Mouse (Mus musculus): ENCODE data around the gene Pcsk1n. TPM values are rescaled to one million over a fixed set of nuclear protein-coding genes. Genes with fewer than 3 reads are reported as not detected.
A peak's percentile ranks its signal among the peaks of the same experiment; 100 is the strongest.

Gene Pcsk1n
- polyA plus RNA-seq, 1 experiment from 2014 or later = 8.6 TPM

GRCm38 (mm10) chrX:7928270-7928790 is 8.7 kb downstream of the Pcsk1n start, which contains the start of gene Eras:
TSS of gene Eras (minus strand) at chrX:7928607.
- no peak within 1 kb of the TSS for H3K4me2 ChIP-seq (ENCODE audit: low read depth, low read length)
- H3K27ac ChIP-seq (ENCODE audit: low read length) = no peak within 1 kb of the TSS
- no peaks in the 10 kb centered on the region for H3K36me3 ChIP-seq (ENCODE audit: control insufficient read depth, insufficient read depth, low read length)
- no peaks in the 10 kb centered on the region; the same call in 1 of the 2 replicates for H3K9me3 ChIP-seq (replicated peaks; ENCODE audit: control insufficient read depth, low read length)
- H3K27me3 ChIP-seq (ENCODE audit: control insufficient read depth, insufficient read depth, low read length) = peaks cover 26% of the 10 kb centered on the region
- no peak for ATAC-seq (ENCODE audit: insufficient read depth, low FRiP score)
- no peak within 1 kb of the TSS for H3K9ac ChIP-seq (ENCODE audit: low read length)
- H3K4me3 ChIP-seq (replicated peaks; ENCODE audit: low read length) = no peak within 1 kb of the TSS
- WGBS = 14% methylated on average over 19 of the region's 19 CpGs
- H3K4me1 ChIP-seq (ENCODE audit: control insufficient read depth, insufficient read depth, low read length) = no peaks in the 10 kb centered on the region

- H3K27me3 ChIP-seq (ENCODE audit: control insufficient read depth, insufficient read depth, low read length) = no peaks in the 10 kb centered on the region
- no peak overlapping the region for H3K9ac ChIP-seq (ENCODE audit: low read length)
- H3K36me3 ChIP-seq (ENCODE audit: control insufficient read depth, insufficient read depth, low read length) = no peaks in the 10 kb centered on the region
- no peak for ATAC-seq (ENCODE audit: insufficient read depth, low FRiP score)
- H3K4me3 ChIP-seq (replicated peaks; ENCODE audit: low read length) = no peak overlapping the region
- no peaks in the 10 kb centered on the region for H3K9me3 ChIP-seq (replicated peaks; ENCODE audit: control insufficient read depth, low read length)
- WGBS = 44% methylated on average over 11 of the region's 11 CpGs
- H3K4me1 ChIP-seq (ENCODE audit: control insufficient read depth, insufficient read depth, low read length) = no peaks in the 10 kb centered on the region
- no peak overlapping the region for H3K4me2 ChIP-seq (ENCODE audit: low read depth, low read length)
- no peak overlapping the region for H3K27ac ChIP-seq (ENCODE audit: low read length)
These were observed 17.3 kb downstream of the Pcsk1n start for GRCm38 (mm10) chrX:7936874-7937273.

DNA sequence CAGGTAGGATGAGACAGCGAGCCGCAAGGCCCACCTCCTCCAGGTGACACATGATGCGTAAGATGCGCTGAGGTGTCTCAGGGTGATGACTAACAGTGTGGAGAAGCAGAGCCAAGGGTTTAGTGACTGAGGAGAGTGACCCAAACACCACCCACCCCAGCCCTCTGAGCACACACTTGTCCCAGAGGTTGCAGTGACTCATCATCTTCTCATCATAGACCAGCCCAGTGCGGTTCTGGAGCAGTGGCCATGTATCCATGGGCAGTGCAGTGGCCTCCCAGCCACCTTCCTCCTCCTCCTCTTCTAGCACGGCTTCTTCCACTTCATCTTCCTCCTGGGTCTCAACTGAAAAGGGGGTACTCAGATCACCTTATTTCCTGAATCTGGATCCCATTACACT is 18.0 kb downstream of the Pcsk1n start:
- ATAC-seq (ENCODE audit: insufficient read depth, low FRiP score) = no peak
- Histone ChIP-seq H3K36me3 (ENCODE audit: control insufficient read depth, insufficient read depth, low read length) (no peaks in the 10 kb centered on the region), H3K9ac (ENCODE audit: low read length) (no peak overlapping the region), H3K27me3 (ENCODE audit: control insufficient read depth, insufficient read depth, low read length) (no peaks in the 10 kb centered on the region), H3K4me1 (ENCODE audit: control insufficient read depth, insufficient read depth, low read length) (no peaks in the 10 kb centered on the region), H3K4me2 (ENCODE audit: low read depth, low read length) (no peak overlapping the region), H3K27ac (ENCODE audit: low read length) (no peak overlapping the region), H3K9me3 (replicated peaks; ENCODE audit: control insufficient read depth, low read length) (no peaks in the 10 kb centered on the region), H3K4me3 (replicated peaks; ENCODE audit: low read length) (no peak overlapping the region)
- 93% methylated on average over 6 of the region's 6 CpGs for WGBS

DNA sequence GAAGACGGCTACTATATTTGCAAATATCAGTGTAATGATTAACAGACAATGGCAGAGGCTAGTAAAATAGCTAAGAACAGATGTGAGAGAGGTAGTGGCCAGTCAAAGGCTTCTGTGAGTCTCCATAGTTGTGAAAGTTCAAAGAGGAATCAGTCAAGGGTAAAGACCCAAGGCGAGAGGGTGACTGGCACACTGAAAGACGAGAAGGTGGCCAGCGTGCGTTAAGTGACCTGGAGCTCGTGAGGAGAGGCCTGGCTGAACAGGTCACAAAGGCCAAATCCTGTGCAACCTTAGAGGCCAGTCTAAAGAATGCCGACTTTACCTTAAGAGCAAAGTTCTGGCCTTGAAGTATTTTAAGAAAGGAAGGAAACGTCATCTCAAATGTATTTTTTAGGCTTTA is 26.0 kb downstream of the Pcsk1n start:
- Histone ChIP-seq H3K4me1 (ENCODE audit: control insufficient read depth, insufficient read depth, low read length) (no peaks in the 10 kb centered on the region), H3K27me3 (ENCODE audit: control insufficient read depth, insufficient read depth, low read length) (no peaks in the 10 kb centered on the region), H3K36me3 (ENCODE audit: control insufficient read depth, insufficient read depth, low read length) (no peaks in the 10 kb centered on the region), H3K9me3 (replicated peaks; ENCODE audit: control insufficient read depth, low read length) (no peaks in the 10 kb centered on the region), H3K4me3 (replicated peaks; ENCODE audit: low read length) (no peak overlapping the region), H3K9ac (ENCODE audit: low read length) (no peak overlapping the region), H3K27ac (ENCODE audit: low read length) (no peak overlapping the region), H3K4me2 (ENCODE audit: low read depth, low read length) (no peak overlapping the region)
- no peak for ATAC-seq (ENCODE audit: insufficient read depth, low FRiP score)
- WGBS = 72% methylated on average over 8 of the region's 8 CpGs

DNA sequence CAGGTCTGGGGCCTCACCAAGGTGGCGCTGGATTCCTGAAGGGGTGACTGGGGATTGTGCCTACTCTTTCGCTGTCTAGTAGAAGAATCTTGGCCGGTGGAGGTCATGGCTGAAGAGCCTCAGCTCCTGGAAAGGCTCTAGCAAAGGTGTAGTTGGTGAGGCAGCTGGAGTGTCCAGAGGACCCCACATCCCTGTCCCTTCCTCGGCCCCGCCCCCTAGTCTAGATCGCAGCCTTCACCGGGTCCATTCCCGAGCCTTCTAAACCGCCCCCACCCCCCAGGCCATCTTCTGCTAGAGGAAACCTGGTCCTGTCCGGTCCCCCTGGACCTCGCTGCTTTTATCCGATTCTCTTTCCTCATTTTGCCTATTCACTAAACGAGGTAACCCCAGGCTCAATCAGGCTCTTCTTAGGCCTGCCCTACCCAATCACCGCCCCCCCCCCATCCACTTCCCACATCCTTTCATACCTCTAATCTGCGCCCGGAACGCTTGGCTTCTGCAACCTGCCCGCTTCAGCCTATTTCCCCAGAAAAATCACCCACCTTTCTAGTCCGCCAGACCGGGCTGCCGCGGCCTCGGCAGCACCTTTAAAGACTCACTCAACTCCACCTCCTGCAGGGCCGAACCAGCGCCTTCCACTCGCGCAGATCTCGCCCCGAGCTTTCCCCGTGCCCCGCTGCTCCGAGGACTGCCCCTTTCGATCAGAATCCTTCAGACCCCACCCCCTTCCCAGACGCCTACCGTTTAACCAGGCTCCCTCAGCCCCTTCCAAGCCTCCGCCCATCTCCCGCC is 27.7 kb downstream of the Pcsk1n start, which contains the start of gene Hdac6:
Gene Hdac6 (minus strand): TSS at position 782 of the 792 bp plus-strand sequence.
- 0 out of 2 replicates have a peak, but pooled peaks have one; percentile 0 for ATAC-seq (ENCODE audit: insufficient read depth, low FRiP score)
- no peak within 1 kb of the TSS; the same call in 1 of the 2 replicates for H3K27ac ChIP-seq (ENCODE audit: low read length)
- H3K9me3 ChIP-seq (replicated peaks; ENCODE audit: control insufficient read depth, low read length) = no peaks in the 10 kb centered on the region
- no peaks in the 10 kb centered on the region for H3K27me3 ChIP-seq (ENCODE audit: control insufficient read depth, insufficient read depth, low read length)
- no peaks in the 10 kb centered on the region for H3K36me3 ChIP-seq (ENCODE audit: control insufficient read depth, insufficient read depth, low read length)
- H3K4me2 ChIP-seq (ENCODE audit: low read depth, low read length) = peak within 1 kb of the TSS; percentile 56
- 21% methylated on average over 32 of the region's 37 CpGs for WGBS
- H3K4me1 ChIP-seq (ENCODE audit: control insufficient read depth, insufficient read depth, low read length) = no peaks in the 10 kb centered on the region
- peak within 1 kb of the TSS; percentile 73 for H3K9ac ChIP-seq (ENCODE audit: low read length)
- H3K4me3 ChIP-seq (replicated peaks; ENCODE audit: low read length) = peak within 1 kb of the TSS; percentile 56

DNA sequence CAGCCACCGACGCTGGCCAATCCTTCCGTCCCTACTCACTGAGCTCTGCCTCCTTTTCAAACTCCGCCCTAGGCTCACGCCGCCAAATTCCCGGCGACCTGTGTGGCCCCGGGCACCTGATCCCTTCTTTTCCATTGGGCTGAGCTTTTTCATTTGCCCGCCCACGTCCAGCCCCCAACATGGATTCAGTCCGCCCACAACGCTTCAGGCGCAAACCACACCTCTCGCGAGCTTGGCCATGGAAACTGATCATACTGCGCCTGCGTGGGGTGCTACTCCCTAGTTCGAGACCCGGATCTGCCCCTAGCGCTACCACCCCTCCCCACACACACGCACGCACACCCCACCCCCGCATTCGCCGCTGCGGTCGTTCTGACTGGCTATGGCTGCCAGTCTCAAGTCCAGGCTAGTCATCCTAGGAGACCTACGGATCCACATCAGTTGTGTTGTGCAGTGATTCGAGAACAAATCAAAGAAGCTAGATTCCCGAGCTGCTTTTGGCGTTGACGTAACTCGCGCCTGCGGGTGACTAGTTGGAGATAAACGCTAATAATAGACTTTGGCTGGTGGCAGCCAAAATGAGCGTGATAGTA is 28.4 kb downstream of the Pcsk1n start:
- H3K4me3 ChIP-seq (replicated peaks; ENCODE audit: low read length) = peak overlapping the region; percentile 56
- H3K4me2 ChIP-seq (ENCODE audit: low read depth, low read length) = peak overlapping the region; percentile 56
- no peaks in the 10 kb centered on the region for H3K36me3 ChIP-seq (ENCODE audit: control insufficient read depth, insufficient read depth, low read length)
- peak; percentile 99 for ATAC-seq (ENCODE audit: insufficient read depth, low FRiP score)
- no peaks in the 10 kb centered on the region for H3K9me3 ChIP-seq (replicated peaks; ENCODE audit: control insufficient read depth, low read length)
- H3K9ac ChIP-seq (ENCODE audit: low read length) = peak overlapping the region; percentile 73
- WGBS = 12% methylated on average over 38 of the region's 38 CpGs
- no peaks in the 10 kb centered on the region for H3K4me1 ChIP-seq (ENCODE audit: control insufficient read depth, insufficient read depth, low read length)
- H3K27me3 ChIP-seq (ENCODE audit: control insufficient read depth, insufficient read depth, low read length) = no peaks in the 10 kb centered on the region
- no peak overlapping the region; the same call in 1 of the 2 replicates for H3K27ac ChIP-seq (ENCODE audit: low read length)

- 90% methylated on average over 7 of the region's 7 CpGs for WGBS
- ATAC-seq (ENCODE audit: insufficient read depth, low FRiP score) = no peak
- Histone ChIP-seq H3K4me3 (replicated peaks; ENCODE audit: low read length) (no peak overlapping the region), H3K27me3 (ENCODE audit: control insufficient read depth, insufficient read depth, low read length) (no peaks in the 10 kb centered on the region), H3K9ac (ENCODE audit: low read length) (no peak overlapping the region), H3K9me3 (replicated peaks; ENCODE audit: control insufficient read depth, low read length) (no peaks in the 10 kb centered on the region), H3K36me3 (ENCODE audit: control insufficient read depth, insufficient read depth, low read length) (no peaks in the 10 kb centered on the region), H3K4me2 (ENCODE audit: low read depth, low read length) (no peak overlapping the region), H3K4me1 (ENCODE audit: control insufficient read depth, insufficient read depth, low read length) (no peaks in the 10 kb centered on the region), H3K27ac (ENCODE audit: low read length) (no peak overlapping the region)
These were observed 30.5 kb downstream of the Pcsk1n start for GRCm38 (mm10) chrX:7950091-7950490.

GRCm38 (mm10) chrX:7958868-7959267 is 39.2 kb downstream of the Pcsk1n start:
- no peak overlapping the region for H3K4me3 ChIP-seq (replicated peaks; ENCODE audit: low read length)
- H3K9me3 ChIP-seq (replicated peaks; ENCODE audit: control insufficient read depth, low read length) = no peaks in the 10 kb centered on the region
- H3K4me2 ChIP-seq (ENCODE audit: low read depth, low read length) = no peak overlapping the region
- no peak overlapping the region for H3K27ac ChIP-seq (ENCODE audit: low read length)
- no peak overlapping the region for H3K9ac ChIP-seq (ENCODE audit: low read length)
- H3K4me1 ChIP-seq (ENCODE audit: control insufficient read depth, insufficient read depth, low read length) = no peaks in the 10 kb centered on the region
- H3K27me3 ChIP-seq (ENCODE audit: control insufficient read depth, insufficient read depth, low read length) = no peaks in the 10 kb centered on the region
- WGBS = 87% methylated on average over 9 of the region's 9 CpGs
- H3K36me3 ChIP-seq (ENCODE audit: control insufficient read depth, insufficient read depth, low read length) = no peaks in the 10 kb centered on the region
- ATAC-seq (ENCODE audit: insufficient read depth, low FRiP score) = no peak
